Mouse (Mus musculus) midbrain, embryonic 16.5 days (tissue): Measurements from ENCODE around the gene Trim15. TPM values are rescaled to one million over a fixed set of nuclear protein-coding genes. Genes with fewer than 3 reads are reported as not detected.

Experiments used
- ATAC-seq: fragments of 200-750 bp; cut with Nextera tagmentation; 2 replicates; pipeline ENCODE4 v1.8.0; 2017; ENCODE audit warnings: moderate TSS enrichment
- H3K27ac ChIP-seq: fragments of 300-500 bp; sonication (generic); 2 replicates; pipeline ENCODE4 v1.5.1; 2014; ENCODE audit warnings: mild to moderate bottlenecking, low read length, mixed read lengths
- H3K27me3 ChIP-seq: fragments of 300-500 bp; sonication (generic); 2 replicates; pipeline ENCODE4 v1.6.1; 2014; ENCODE audit warnings: low read depth, low read length, mixed read lengths; ENCODE audit not compliant: control insufficient read depth, insufficient read depth
- H3K36me3 ChIP-seq: fragments of 300-500 bp; sonication (generic); 2 replicates; pipeline ENCODE4 v1.6.1; 2014; ENCODE audit warnings: mild to moderate bottlenecking, low read length, moderate library complexity, mixed read lengths; ENCODE audit not compliant: control insufficient read depth, insufficient read depth
- H3K4me1 ChIP-seq: fragments of 300-500 bp; sonication (generic); 2 replicates; pipeline ENCODE4 v1.6.1; 2014; ENCODE audit warnings: mild to moderate bottlenecking, low read length, mixed read lengths; ENCODE audit not compliant: control insufficient read depth, insufficient read depth
- H3K4me2 ChIP-seq: fragments of 300-500 bp; sonication (generic); 2 replicates; pipeline ENCODE4 v1.6.1; 2014; ENCODE audit warnings: mild to moderate bottlenecking, low read length, mixed read lengths
- H3K4me3 ChIP-seq: fragments of 300-500 bp; sonication (generic); 2 replicates; pipeline ENCODE4 v1.5.1; 2014; ENCODE audit warnings: low read depth, mild to moderate bottlenecking, low read length, moderate library complexity, mixed read lengths
- H3K9ac ChIP-seq: fragments of 300-500 bp; sonication (generic); 2 replicates; pipeline ENCODE4 v1.6.1; 2014; ENCODE audit warnings: low read depth, low read length, mixed read lengths
- H3K9me3 ChIP-seq: fragments of 300-500 bp; sonication (generic); replicated peaks from 2 replicates; pipeline ENCODE4 v1.6.1; 2014; ENCODE audit warnings: mild to moderate bottlenecking, low read length, mixed read lengths; ENCODE audit not compliant: control insufficient read depth, poor library complexity, severe bottlenecking
- polyA plus RNA-seq: library from polyadenylated mRNA; unstranded; fragments of >200 nt; fragmentation: Nextera tagmentation; extraction: Ambion mirVana; gene quantifications from 2 replicates; pipeline ENCODE4 v1.2.1, GENCODE M21; 2015

Gene Trim15
- polyA plus RNA-seq, 1 experiment from 2014 or later, result 0.89 TPM

DNA sequence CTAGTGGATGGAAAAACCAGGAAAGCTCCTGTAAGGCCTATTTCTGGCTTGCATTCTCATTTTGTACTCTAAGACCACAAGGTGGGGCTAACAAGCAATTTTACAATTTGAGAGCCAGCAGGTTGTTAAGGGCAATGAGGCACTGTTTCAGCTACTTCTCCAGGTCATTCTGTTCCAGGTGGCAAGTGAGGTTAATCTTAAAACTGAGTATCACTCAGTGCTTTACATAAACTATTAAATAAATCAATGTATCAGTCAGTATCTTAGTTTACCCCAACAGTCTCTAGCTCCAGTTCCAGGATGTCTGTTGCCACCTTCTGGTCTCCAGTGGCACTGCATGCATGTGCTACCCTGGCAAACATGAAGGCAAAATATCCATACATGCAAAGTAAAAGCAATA is 43.0 kb downstream of the Trim15 start:
- Histone ChIP-seq H3K9me3 (no peaks in the 10 kb centered on the region), H3K27ac (no peak overlapping the region), H3K4me2 (no peak overlapping the region), H3K9ac (no peak overlapping the region), H3K4me3 (no peak overlapping the region), H3K4me1 (no peaks in the 10 kb centered on the region), H3K27me3 (no peaks in the 10 kb centered on the region), H3K36me3 (no peaks in the 10 kb centered on the region)
- peak; percentile 29; the same call in 1 of the 2 replicates for ATAC-seq

DNA sequence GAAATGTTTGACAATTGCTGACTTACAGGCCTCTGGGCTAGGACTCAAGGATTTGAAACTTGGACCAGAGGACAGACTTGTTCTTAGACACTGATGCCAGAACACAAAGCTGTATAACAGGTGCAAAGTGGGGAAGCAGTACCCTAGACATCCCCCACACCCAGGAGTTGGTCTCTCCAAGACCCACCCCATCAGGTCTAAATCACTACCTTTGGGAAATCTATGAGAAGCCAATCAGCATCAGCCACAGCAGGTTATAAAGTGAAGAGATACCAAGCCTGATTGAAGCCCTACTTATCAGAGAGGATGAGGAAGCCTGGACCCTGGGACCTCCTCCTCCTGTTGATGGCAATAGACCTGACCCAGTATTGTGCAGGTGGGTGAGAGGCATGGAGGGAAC is 55.1 kb downstream of the Trim15 start, which contains the start of gene H2-M10.6:
TSS of gene H2-M10.6 (plus strand) at position 301 of the 400 bp plus-strand sequence.
- H3K27ac ChIP-seq, result no peak within 1 kb of the TSS
- no peak for ATAC-seq
- H3K27me3 ChIP-seq, result no peaks in the 10 kb centered on the region
- H3K9me3 ChIP-seq, result no peaks in the 10 kb centered on the region
- H3K4me1 ChIP-seq, result no peaks in the 10 kb centered on the region
- H3K4me2 ChIP-seq, result no peak within 1 kb of the TSS
- no peak within 1 kb of the TSS for H3K4me3 ChIP-seq
- H3K36me3 ChIP-seq, result no peaks in the 10 kb centered on the region
- no peak within 1 kb of the TSS for H3K9ac ChIP-seq

Other genes with a start within 250 kb of the Trim15 start
- gene H2-M9, start 224.5 kb downstream of the Trim15 start, polyA plus RNA-seq, result not detected in 2 replicates
- gene H2-M1, start 195.0 kb downstream of the Trim15 start, polyA plus RNA-seq, result not detected in 2 replicates
- not detected in 2 replicates for gene H2-M10.5, start 94.3 kb downstream of the Trim15 start, polyA plus RNA-seq
- gene H2-M10.6, start 55.0 kb downstream of the Trim15 start, polyA plus RNA-seq, result not detected in 2 replicates
- gene Trim26, start 30.1 kb downstream of the Trim15 start, polyA plus RNA-seq, result 44.5 and 48.0 TPM in 2 replicates
- gene Trim10, start 2.4 kb upstream of the Trim15 start, polyA plus RNA-seq, result 0.70 and 1.0 TPM in 2 replicates
- not detected in 2 replicates for gene Trim40, start 22.9 kb upstream of the Trim15 start, polyA plus RNA-seq
- gene Trim31, start 30.9 kb upstream of the Trim15 start, polyA plus RNA-seq, result not detected in 2 replicates
- gene Rnf39, start 75.7 kb upstream of the Trim15 start, polyA plus RNA-seq, result 1.7 and 2.0 TPM in 2 replicates
- gene Ppp1r11, start 84.5 kb upstream of the Trim15 start, polyA plus RNA-seq, result 158 and 166 TPM in 2 replicates
- 47.3 and 52.3 TPM in 2 replicates for gene Znrd1, start 91.3 kb upstream of the Trim15 start, polyA plus RNA-seq
- 4.7 and 6.5 TPM in 2 replicates for gene Znrd1as, start 91.4 kb upstream of the Trim15 start, polyA plus RNA-seq
- 0.42 and 0.44 TPM in 2 replicates for gene 2410137M14Rik, start 114.0 kb upstream of the Trim15 start, polyA plus RNA-seq
- 2.9 and 3.4 TPM in 2 replicates for gene H2-M5, start 122.3 kb upstream of the Trim15 start, polyA plus RNA-seq
- gene Zfp57, start 134.0 kb upstream of the Trim15 start, polyA plus RNA-seq, result 280 and 312 TPM in 2 replicates
- gene Mog, start 156.2 kb upstream of the Trim15 start, polyA plus RNA-seq, result 2.0 and 3.2 TPM in 2 replicates
- gene Gabbr1, start 178.8 kb upstream of the Trim15 start, polyA plus RNA-seq, result 81.7 and 94.9 TPM in 2 replicates
- gene Olfr90, start 221.3 kb upstream of the Trim15 start, polyA plus RNA-seq, result not detected in 2 replicates
- gene Olfr91, start 231.1 kb upstream of the Trim15 start, polyA plus RNA-seq, result not detected in 2 replicates